Mouse (Mus musculus) testis, adult 2 months (tissue): ENCODE results near the gene Prdm1. TPM values are rescaled to one million over a fixed set of nuclear protein-coding genes. Genes with fewer than 3 reads are reported as not detected.

Experiments used
- H3K27ac ChIP-seq: fragments of 200-500 bp; 2 replicates; pipeline ENCODE4 v1.5.1; 2012; ENCODE audit warnings: low read depth, low read length; ENCODE audit not compliant: control insufficient read depth, insufficient read depth
- H3K27me3 ChIP-seq: fragments of 200-500 bp; 2 replicates; pipeline ENCODE4 v1.6.1; 2012; ENCODE audit warnings: mild to moderate bottlenecking, low read length, moderate library complexity; ENCODE audit not compliant: control insufficient read depth, insufficient read depth
- H3K36me3 ChIP-seq: fragments of 200-500 bp; 2 replicates; pipeline ENCODE4 v1.6.1; 2012; ENCODE audit warnings: mild to moderate bottlenecking, low read length; ENCODE audit not compliant: control insufficient read depth, insufficient read depth
- H3K4me1 ChIP-seq: fragments of 200-500 bp; 2 replicates; pipeline ENCODE4 v1.6.1; 2012; ENCODE audit warnings: low read length; ENCODE audit not compliant: control insufficient read depth, insufficient read depth
- H3K4me3 ChIP-seq: fragments of 200-500 bp; 2 replicates; pipeline ENCODE4 v1.5.1; 2012; ENCODE audit warnings: low read depth, mild to moderate bottlenecking, low read length, moderate library complexity, mixed read lengths; ENCODE audit not compliant: control insufficient read depth
- CTCF ChIP-seq: fragments of 200-500 bp; IDR thresholded peaks from 2 replicates; pipeline ENCODE4 v1.5.1; 2012; ENCODE audit warnings: low read depth, mild to moderate bottlenecking, inconsistent platforms, low read length, moderate library complexity; ENCODE audit not compliant: control insufficient read depth, insufficient read depth, insufficient replicate concordance
- POLR2A ChIP-seq: fragments of 200-500 bp; IDR thresholded peaks from 2 replicates; pipeline ENCODE4 v1.6.1; 2012; ENCODE audit warnings: low read depth, mild to moderate bottlenecking, inconsistent platforms, low read length, moderate library complexity; ENCODE audit not compliant: control insufficient read depth
- polyA plus RNA-seq: library from polyadenylated mRNA; depleted of rRNA; stranded (reverse); fragments of >200 nt; gene quantifications from 2 replicates; pipeline ENCODE4 v1.2.3, GENCODE M21; 2012

Gene Prdm1
- polyA plus RNA-seq, 1 experiment, result 0.04 TPM

DNA sequence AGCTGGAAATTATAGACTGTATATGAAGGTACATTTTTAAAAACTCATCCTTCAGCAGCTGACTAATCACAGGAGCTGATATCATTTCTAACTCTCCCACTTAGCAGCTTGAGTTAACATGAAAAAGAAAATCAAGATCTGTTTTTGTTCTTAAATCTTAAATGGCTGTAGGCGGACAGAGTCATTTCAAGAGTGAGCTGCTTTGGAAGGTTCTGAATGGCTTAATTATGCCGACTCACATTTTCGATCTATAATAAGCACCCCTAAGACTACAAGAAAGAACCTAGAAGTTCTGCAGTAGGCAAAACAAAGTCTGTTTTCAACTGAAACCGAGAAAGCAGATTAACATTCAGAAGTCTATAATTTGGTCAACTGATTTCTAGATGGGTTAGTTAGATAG lies 83.9 kb downstream of the Prdm1 start:
- TF ChIP-seq CTCF (no peak), POLR2A (no peak)
- Histone ChIP-seq H3K4me3 (no peak overlapping the region), H3K27me3 (no peaks in the 10 kb centered on the region), H3K36me3 (no peaks in the 10 kb centered on the region), H3K27ac (no peak overlapping the region), H3K4me1 (peaks cover 3% of the 10 kb centered on the region; the same call in 1 of the 2 replicates)

DNA sequence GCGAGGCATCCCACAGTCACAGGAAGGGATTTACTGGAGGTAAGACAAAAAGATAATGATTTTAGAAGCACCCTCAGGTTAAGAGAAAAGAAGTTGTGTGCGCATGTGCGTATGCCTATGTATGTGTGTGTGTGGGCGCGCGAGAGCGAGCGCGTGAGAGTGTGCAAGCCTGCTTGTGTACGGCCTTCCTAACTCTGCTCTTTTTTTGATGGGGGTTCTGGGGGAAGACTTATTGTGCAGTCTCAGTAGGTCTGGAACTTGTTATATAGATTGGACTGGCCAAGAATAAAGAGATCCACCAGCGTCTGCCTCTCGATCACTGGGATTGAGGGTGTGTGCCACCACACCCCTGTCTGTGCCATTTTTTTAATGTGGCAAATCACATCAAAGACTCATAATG lies 84.6 kb downstream of the Prdm1 start:
- no peaks in the 10 kb centered on the region for H3K27me3 ChIP-seq
- no peak overlapping the region for H3K4me3 ChIP-seq
- H3K36me3 ChIP-seq, result no peaks in the 10 kb centered on the region
- H3K4me1 ChIP-seq, result peaks cover 3% of the 10 kb centered on the region; the same call in 1 of the 2 replicates
- no peak overlapping the region for H3K27ac ChIP-seq
- no peak for TF ChIP-seq CTCF
- TF ChIP-seq POLR2A, result no peak

GRCm38 (mm10) chr10:44439732-44440131 lies 88.6 kb downstream of the Prdm1 start:
- H3K27ac ChIP-seq, result no peak overlapping the region
- H3K4me3 ChIP-seq, result no peak overlapping the region
- TF ChIP-seq CTCF (no peak), POLR2A (no peak)
- no peaks in the 10 kb centered on the region for H3K27me3 ChIP-seq
- H3K36me3 ChIP-seq, result no peaks in the 10 kb centered on the region
- H3K4me1 ChIP-seq, result peaks cover 3% of the 10 kb centered on the region; the same call in 1 of the 2 replicates

DNA sequence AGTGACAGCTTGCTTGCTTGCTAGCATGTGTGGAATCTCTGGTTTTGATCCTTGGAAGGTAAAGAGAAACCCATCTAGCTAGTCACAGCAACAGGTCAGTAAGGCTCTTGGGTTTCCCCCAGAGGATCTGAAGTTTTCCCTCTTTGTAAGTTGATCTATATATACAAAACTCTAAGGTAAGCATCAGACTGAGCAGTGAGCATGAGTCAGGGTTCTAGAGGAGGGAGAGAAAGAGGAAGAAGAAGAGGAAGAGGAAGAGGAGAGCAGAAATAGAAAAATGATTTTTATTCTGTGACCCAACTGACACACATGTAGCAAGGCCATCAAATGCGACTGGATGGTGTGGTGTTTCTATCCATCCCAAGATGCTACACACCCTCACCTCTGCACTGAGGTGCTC lies 90.7 kb downstream of the Prdm1 start:
- Histone ChIP-seq H3K27ac (no peak overlapping the region), H3K4me3 (no peak overlapping the region), H3K36me3 (no peaks in the 10 kb centered on the region), H3K27me3 (no peaks in the 10 kb centered on the region), H3K4me1 (peaks cover 3% of the 10 kb centered on the region; the same call in 1 of the 2 replicates)
- TF ChIP-seq POLR2A, result no peak
- no peak for TF ChIP-seq CTCF

DNA sequence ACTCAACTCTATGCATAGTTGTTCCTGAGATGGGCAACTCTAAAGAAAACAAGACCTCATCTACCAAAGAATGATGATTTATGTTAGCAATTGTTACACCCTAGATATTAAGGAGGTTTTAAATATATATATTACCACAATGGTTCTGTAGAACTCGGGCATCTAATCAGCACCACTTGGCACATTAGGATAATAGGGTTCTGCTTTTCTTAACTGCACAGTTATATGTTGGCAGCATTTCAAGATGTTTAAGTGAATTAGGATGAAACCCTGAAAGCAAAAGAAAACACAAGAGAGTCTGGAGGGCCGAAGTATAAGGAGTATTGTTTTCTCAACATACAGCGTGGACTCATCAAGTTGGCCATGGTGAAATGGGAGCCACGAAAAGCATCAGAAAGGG lies 92.3 kb downstream of the Prdm1 start:
- TF ChIP-seq POLR2A, result no peak
- no peak for TF ChIP-seq CTCF
- no peaks in the 10 kb centered on the region for H3K27me3 ChIP-seq
- no peak overlapping the region for H3K4me3 ChIP-seq
- H3K36me3 ChIP-seq, result no peaks in the 10 kb centered on the region
- no peaks in the 10 kb centered on the region; the same call in 1 of the 2 replicates for H3K4me1 ChIP-seq
- H3K27ac ChIP-seq, result no peak overlapping the region

GRCm38 (mm10) chr10:44434702-44435181 lies 93.6 kb downstream of the Prdm1 start:
- Histone ChIP-seq H3K4me1 (no peaks in the 10 kb centered on the region; the same call in 1 of the 2 replicates), H3K4me3 (no peak overlapping the region), H3K36me3 (no peaks in the 10 kb centered on the region), H3K27me3 (no peaks in the 10 kb centered on the region), H3K27ac (no peak overlapping the region)
- no peak for TF ChIP-seq POLR2A
- no peak for TF ChIP-seq CTCF

GRCm38 (mm10) chr10:44432235-44432634 lies 96.1 kb downstream of the Prdm1 start:
- Histone ChIP-seq H3K27ac (no peak overlapping the region), H3K36me3 (no peaks in the 10 kb centered on the region), H3K4me1 (no peaks in the 10 kb centered on the region; the same call in 1 of the 2 replicates), H3K4me3 (no peak overlapping the region; the same call in 1 of the 2 replicates), H3K27me3 (no peaks in the 10 kb centered on the region)
- TF ChIP-seq POLR2A (no peak), CTCF (no peak)

GRCm38 (mm10) chr10:44431689-44432088 lies 96.6 kb downstream of the Prdm1 start:
- TF ChIP-seq CTCF (no peak), POLR2A (no peak)
- no peak overlapping the region for H3K27ac ChIP-seq
- H3K27me3 ChIP-seq, result no peaks in the 10 kb centered on the region

More at GRCm38 (mm10) chr10:44431689-44432088, 96.6 kb downstream of the Prdm1 start:
- Histone ChIP-seq H3K4me1 (no peaks in the 10 kb centered on the region; the same call in 1 of the 2 replicates), H3K4me3 (no peak overlapping the region; the same call in 1 of the 2 replicates), H3K36me3 (no peaks in the 10 kb centered on the region)
